Mouse (Mus musculus): ENCODE results near the gene Susd1. TPM values are rescaled to one million over a fixed set of nuclear protein-coding genes. Genes with fewer than 3 reads are reported as not detected.

The Susd1 gene
- polyA plus RNA-seq, 1 experiment from 2014 or later, result 2.3 TPM

- Histone ChIP-seq H3K27ac (peak overlapping the region; percentile 44; the same call in 1 of the 2 replicates), H3K27me3 (ENCODE audit: poor library complexity, severe bottlenecking) (no peaks in the 10 kb centered on the region), H3K9me3 (0 out of 2 replicates have a peak, but pooled peaks cover 2% of the 10 kb centered on the region), H3K4me3 (no peak overlapping the region), H3K4me1 (peaks cover 20% of the 10 kb centered on the region), H3K36me3 (replicated peaks) (no peaks in the 10 kb centered on the region)
- WGBS, result 72% methylated on average over 9 of the region's 9 CpGs
- DNase-seq (ENCODE audit: extremely low spot score, low spot score), result no peak
Measured at GRCm38 (mm10) chr4:59331633-59332032, 106.8 kb downstream of the Susd1 start.

GRCm38 (mm10) chr4:59330961-59331604, 107.3 kb downstream of the Susd1 start:
- Histone ChIP-seq H3K36me3 (replicated peaks) (no peaks in the 10 kb centered on the region), H3K4me3 (no peak overlapping the region), H3K4me1 (peaks cover 15% of the 10 kb centered on the region), H3K27me3 (ENCODE audit: poor library complexity, severe bottlenecking) (no peaks in the 10 kb centered on the region), H3K27ac (peak overlapping the region; percentile 44; the same call in 1 of the 2 replicates), H3K9me3 (0 out of 2 replicates have a peak, but pooled peaks cover 2% of the 10 kb centered on the region)
- DNase-seq (ENCODE audit: extremely low spot score, low spot score), result no peak
- WGBS, result 33% methylated on average over 10 of the region's 10 CpGs

- no peak for DNase-seq (ENCODE audit: extremely low spot score, low spot score)
- Histone ChIP-seq H3K27me3 (ENCODE audit: poor library complexity, severe bottlenecking) (no peaks in the 10 kb centered on the region), H3K4me1 (peaks cover 14% of the 10 kb centered on the region), H3K36me3 (replicated peaks) (no peaks in the 10 kb centered on the region), H3K9me3 (0 out of 2 replicates have a peak, but pooled peaks cover 2% of the 10 kb centered on the region), H3K4me3 (no peak overlapping the region), H3K27ac (no peak overlapping the region)
- WGBS, result 90% methylated on average over 19 of the region's 19 CpGs
Measured at GRCm38 (mm10) chr4:59329461-59330304, 108.8 kb downstream of the Susd1 start.

- H3K9me3 ChIP-seq, result 0 out of 2 replicates have a peak, but pooled peaks cover 2% of the 10 kb centered on the region
- 89% methylated on average over 7 of the region's 7 CpGs for WGBS
- H3K4me1 ChIP-seq, result peaks cover 18% of the 10 kb centered on the region
- no peak overlapping the region for H3K27ac ChIP-seq
- no peaks in the 10 kb centered on the region for H3K27me3 ChIP-seq (ENCODE audit: poor library complexity, severe bottlenecking)
- no peak overlapping the region for H3K4me3 ChIP-seq
- no peak for DNase-seq (ENCODE audit: extremely low spot score, low spot score)
- no peaks in the 10 kb centered on the region for H3K36me3 ChIP-seq (replicated peaks)
Measured at GRCm38 (mm10) chr4:59328821-59329220, 109.6 kb downstream of the Susd1 start.

GRCm38 (mm10) chr4:59327986-59328385, 110.4 kb downstream of the Susd1 start:
- DNase-seq (ENCODE audit: extremely low spot score, low spot score), result no peak
- Histone ChIP-seq H3K27ac (no peak overlapping the region), H3K4me3 (no peak overlapping the region), H3K4me1 (peaks cover 26% of the 10 kb centered on the region), H3K36me3 (replicated peaks) (no peaks in the 10 kb centered on the region), H3K27me3 (ENCODE audit: poor library complexity, severe bottlenecking) (no peaks in the 10 kb centered on the region), H3K9me3 (0 out of 2 replicates have a peak, but pooled peaks cover 2% of the 10 kb centered on the region)
- WGBS, result 97% methylated on average over 5 of the region's 5 CpGs

- Histone ChIP-seq H3K27ac (no peak overlapping the region), H3K27me3 (ENCODE audit: poor library complexity, severe bottlenecking) (no peaks in the 10 kb centered on the region), H3K36me3 (replicated peaks) (no peaks in the 10 kb centered on the region), H3K4me3 (no peak overlapping the region), H3K9me3 (0 out of 2 replicates have a peak, but pooled peaks cover 2% of the 10 kb centered on the region), H3K4me1 (peaks cover 34% of the 10 kb centered on the region)
- DNase-seq (ENCODE audit: extremely low spot score, low spot score), result no peak
- 75% methylated on average over 6 of the region's 6 CpGs for WGBS
Measured at GRCm38 (mm10) chr4:59326031-59326760, 112.2 kb downstream of the Susd1 start.

GRCm38 (mm10) chr4:59324317-59324716, 114.1 kb downstream of the Susd1 start:
- 92% methylated on average over 5 of the region's 5 CpGs for WGBS
- Histone ChIP-seq H3K27ac (no peak overlapping the region), H3K36me3 (replicated peaks) (no peaks in the 10 kb centered on the region), H3K4me3 (no peak overlapping the region), H3K9me3 (0 out of 2 replicates have a peak, but pooled peaks cover 2% of the 10 kb centered on the region), H3K4me1 (peaks cover 35% of the 10 kb centered on the region), H3K27me3 (ENCODE audit: poor library complexity, severe bottlenecking) (no peaks in the 10 kb centered on the region)
- DNase-seq (ENCODE audit: extremely low spot score, low spot score), result no peak

- WGBS, result 20% methylated on average over 7 of the region's 7 CpGs
Measured at GRCm38 (mm10) chr4:59323231-59323651, 115.2 kb downstream of the Susd1 start.

GRCm38 (mm10) chr4:59322733-59323132, 115.7 kb downstream of the Susd1 start:
- no peaks in the 10 kb centered on the region for H3K27me3 ChIP-seq (ENCODE audit: poor library complexity, severe bottlenecking)
- whole genome bisulfite sequencing, result 41% methylated on average over 3 of the region's 3 CpGs
- peak overlapping the region; percentile 75 for H3K27ac ChIP-seq
- DNase-seq (ENCODE audit: extremely low spot score, low spot score), result no peak
- no peaks in the 10 kb centered on the region for H3K36me3 ChIP-seq (replicated peaks)
- peaks cover 35% of the 10 kb centered on the region for H3K4me1 ChIP-seq
- no peak overlapping the region for H3K4me3 ChIP-seq
- H3K9me3 ChIP-seq, result 0 out of 2 replicates have a peak, but pooled peaks cover 2% of the 10 kb centered on the region

More at GRCm38 (mm10) chr4:59323231-59323651, 115.2 kb downstream of the Susd1 start:
- Histone ChIP-seq H3K36me3 (replicated peaks) (no peaks in the 10 kb centered on the region), H3K27me3 (ENCODE audit: poor library complexity, severe bottlenecking) (no peaks in the 10 kb centered on the region), H3K4me1 (peaks cover 35% of the 10 kb centered on the region), H3K9me3 (0 out of 2 replicates have a peak, but pooled peaks cover 2% of the 10 kb centered on the region), H3K4me3 (no peak overlapping the region), H3K27ac (peak overlapping the region; percentile 75)
- DNase-seq (ENCODE audit: extremely low spot score, low spot score), result no peak

GRCm38 (mm10) chr4:59322056-59322455, 116.4 kb downstream of the Susd1 start:
- 70% methylated on average over 6 of the region's 6 CpGs for WGBS
- no peaks in the 10 kb centered on the region for H3K9me3 ChIP-seq
- peak overlapping the region; percentile 60 for H3K27ac ChIP-seq

GRCm38 (mm10) chr4:59321181-59322008, 117.0 kb downstream of the Susd1 start:
- H3K4me1 ChIP-seq, result peaks cover 35% of the 10 kb centered on the region
- no peaks in the 10 kb centered on the region for H3K9me3 ChIP-seq
- WGBS, result 60% methylated on average over 12 of the region's 12 CpGs
- H3K27me3 ChIP-seq (ENCODE audit: poor library complexity, severe bottlenecking), result no peaks in the 10 kb centered on the region
- H3K4me3 ChIP-seq, result no peak overlapping the region
- no peak for DNase-seq (ENCODE audit: extremely low spot score, low spot score)
- H3K36me3 ChIP-seq (replicated peaks), result no peaks in the 10 kb centered on the region
- H3K27ac ChIP-seq, result peak overlapping the region; percentile 60

More at GRCm38 (mm10) chr4:59322056-59322455, 116.4 kb downstream of the Susd1 start:
- H3K27me3 ChIP-seq (ENCODE audit: poor library complexity, severe bottlenecking), result no peaks in the 10 kb centered on the region
- H3K4me3 ChIP-seq, result no peak overlapping the region
- no peaks in the 10 kb centered on the region for H3K36me3 ChIP-seq (replicated peaks)
- H3K4me1 ChIP-seq, result peaks cover 35% of the 10 kb centered on the region
- DNase-seq (ENCODE audit: extremely low spot score, low spot score), result no peak
